24 mouse cellular contexts compared by ENCODE assay signal in the genomic region with DNA sequence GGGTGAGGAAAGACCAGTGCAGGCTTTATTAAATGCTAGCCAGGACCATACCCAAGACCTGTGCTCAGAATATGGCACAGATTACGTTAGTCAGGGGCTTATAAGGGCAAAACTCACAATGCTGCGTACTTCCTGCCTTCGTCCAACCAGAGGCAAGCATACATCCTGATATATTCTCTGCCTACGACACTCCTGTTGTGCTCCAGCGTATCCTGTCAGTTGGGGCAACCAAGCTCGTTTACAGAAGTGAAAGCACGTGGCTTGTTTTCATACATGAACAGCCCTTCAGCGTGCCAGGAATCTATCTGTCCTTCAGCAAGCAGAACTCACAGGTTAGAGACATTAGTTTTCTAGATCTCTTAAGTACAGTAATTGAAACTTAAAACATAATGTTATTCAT.
DNase-seq lines count a peak whose midpoint lies in the region; ATAC-seq and TF ChIP-seq lines count a peak whose summit lies in the region.
"Had no signal": no experiment of that assay in that cellular context is flagged by ENCODE, and none has a peak within 500 bp of the region (broad histone marks: within the 10 kb centered on the region; RNA-seq: fewer than 3 reads in every experiment).

No protein-coding gene starts in this region.

- TF ChIP-seq EP300 in CH12.LX (IDR thresholded peaks at IDR 0.05; ENCODE audit: low read length) = no peak

- H3K27ac ChIP-seq in CH12.LX (ENCODE audit: insufficient read depth, low read depth) = no peak overlapping the region
- 0 out of 2 replicates have a peak overlapping the region, but pooled peaks have one; percentile 14 for H3K27ac ChIP-seq in embryonic facial prominence, embryonic 10.5 days (replicated peaks)
- H3K27ac ChIP-seq in hindbrain, embryonic 13.5 days = no peak overlapping the region
- H3K27ac ChIP-seq: gastrocnemius, adult 2 months; heart, adult 2 months; heart, embryonic 10.5 days; hindbrain, embryonic 12.5 days had no signal

- ATAC-seq in megakaryocyte, adult 5-6 weeks (ENCODE audit: poor library complexity, severe bottlenecking) = peak; percentile 89
- ATAC-seq in monocyte, adult 5-6 weeks (replicated peaks; ENCODE audit: insufficient number of reproducible peaks, low FRiP score, low TSS enrichment, poor library complexity, severe bottlenecking) = peak; percentile 71
- no peak for ATAC-seq in erythroblast, adult 5-6 weeks (replicated peaks; ENCODE audit: low FRiP score, poor library complexity, severe bottlenecking)
- ATAC-seq in hindbrain, embryonic 13.5 days (ENCODE audit: low FRiP score) = no peak
- ATAC-seq: forebrain, embryonic 14.5 days; forebrain, postnatal 0 days; hindbrain, embryonic 16.5 days; Patski had no signal

- no peak overlapping the region for H3K4me3 ChIP-seq in CH12.LX (replicated peaks in 1 of 3; ENCODE audit: low read depth in 2 of 3, low read length in 2 of 3, poor library complexity in 1 of 3)
- H3K4me3 ChIP-seq in embryonic facial prominence, embryonic 10.5 days = no peak overlapping the region
- H3K4me3 ChIP-seq in hindbrain, embryonic 13.5 days = no peak overlapping the region
- H3K4me3 ChIP-seq: gastrocnemius, adult 2 months; heart, adult 2 months; heart, embryonic 10.5 days; hindbrain, embryonic 12.5 days had no signal

- DNase-seq in CH12.LX (ENCODE audit: extremely low read depth) = peak; percentile 3
- no peak for DNase-seq in embryonic facial prominence, embryonic 10.5 days (ENCODE audit: low spot score)
- no peak for DNase-seq in left cerebral cortex, adult 18-20 months (ENCODE audit: low spot score in 2 of 2)
- no peak for DNase-seq in layer of hippocampus, adult 9-11 months
- DNase-seq: adrenal gland, postnatal 14 days; cerebellum, adult 11 months; cerebellum, adult 2 months; cerebellum, adult 9-11 months; cerebellum, postnatal 25 days; embryo, embryonic 11 days; forebrain, postnatal 0 days; gastrocnemius, adult 2 months; gastrocnemius, postnatal 14 days; heart, adult 2 months had no signal

- H3K27me3 ChIP-seq in CH12.LX (replicated peaks) = peaks cover 35% of the 10 kb centered on the region
- 0 out of 2 replicates have a peak, but pooled peaks cover 15% of the 10 kb centered on the region for H3K27me3 ChIP-seq in embryonic facial prominence, embryonic 10.5 days (replicated peaks; ENCODE audit: low read depth, poor library complexity, severe bottlenecking)
- H3K27me3 ChIP-seq in hindbrain, embryonic 13.5 days = peaks cover 7% of the 10 kb centered on the region; the same call in 1 of the 2 replicates

- no peaks in the 10 kb centered on the region for H3K36me3 ChIP-seq in CH12.LX (replicated peaks in 1 of 2; ENCODE audit: control insufficient read depth in 1 of 2, insufficient read depth in 1 of 2, low read length in 1 of 2)
- no peaks in the 10 kb centered on the region for H3K36me3 ChIP-seq in embryonic facial prominence, embryonic 10.5 days (replicated peaks)
- H3K36me3 ChIP-seq in hindbrain, embryonic 13.5 days = no peaks in the 10 kb centered on the region
- H3K36me3 ChIP-seq: G1E; heart, embryonic 10.5 days; hindbrain, embryonic 12.5 days had no signal

- no peak for TF ChIP-seq POLR2A in CH12.LX (IDR thresholded peaks at IDR 0.05; ENCODE audit: low read depth, low read length)

- no peak overlapping the region for H3K4me2 ChIP-seq in CH12.LX (ENCODE audit: insufficient read depth, low read depth, poor library complexity, severe bottlenecking)
- no peak overlapping the region for H3K4me2 ChIP-seq in hindbrain, embryonic 13.5 days
- H3K4me2 ChIP-seq: hindbrain, embryonic 12.5 days had no signal

- no peaks in the 10 kb centered on the region for H3K4me1 ChIP-seq in CH12.LX (ENCODE audit: control insufficient read depth in 1 of 2, insufficient read depth in 2 of 2)
- peaks cover 38% of the 10 kb centered on the region for H3K4me1 ChIP-seq in embryonic facial prominence, embryonic 10.5 days
- H3K4me1 ChIP-seq in hindbrain, embryonic 13.5 days (replicated peaks) = peaks cover 32% of the 10 kb centered on the region

- in situ Hi-C loops in CH12.LX (cut with MboI; ENCODE audit: low pct_ligation_motif_present, low pct_unique_long_range_greater_than_20kb, low sequenced_read_pairs) = no loop called here

- dilution Hi-C loops in CH12.LX (cut with MboI; ENCODE audit: extremely low pct_ligation_motif_present, extremely low pct_unique_long_range_greater_than_20kb, low sequenced_read_pairs) = no loop called here

- no peak for TF ChIP-seq CTCF in CH12.LX (conservative IDR thresholded peaks at IDR 0.05 in 1 of 2, IDR thresholded peaks at IDR 0.05 in 1 of 2; ENCODE audit: low read depth in 2 of 2, low read length in 2 of 2)

- TF ChIP-seq RAD21 in CH12.LX (IDR thresholded peaks at IDR 0.05; ENCODE audit: low read depth, low read length) = no peak

- H3K9ac ChIP-seq in CH12.LX (ENCODE audit: insufficient read depth, low read depth) = no peak overlapping the region
- H3K9ac ChIP-seq in hindbrain, embryonic 13.5 days = no peak overlapping the region
- H3K9ac ChIP-seq: forebrain, postnatal 0 days; hindbrain, embryonic 12.5 days had no signal

- WGBS in embryonic facial prominence, embryonic 10.5 days = 90% methylated on average over 8 of the region's 8 CpGs
- 92% methylated on average over 8 of the region's 8 CpGs for WGBS in hindbrain, embryonic 13.5 days

- no peaks in the 10 kb centered on the region for H3K79me2 ChIP-seq in CH12.LX (replicated peaks; ENCODE audit: control insufficient read depth, extremely low read depth, insufficient read depth, poor library complexity, severe bottlenecking)

- no peaks in the 10 kb centered on the region for H3K9me3 ChIP-seq in CH12.LX (replicated peaks; ENCODE audit: low read length)
- peaks cover 2% of the 10 kb centered on the region; the same call in 1 of the 2 replicates for H3K9me3 ChIP-seq in embryonic facial prominence, embryonic 10.5 days
- H3K9me3 ChIP-seq in hindbrain, embryonic 13.5 days = no peaks in the 10 kb centered on the region
- H3K9me3 ChIP-seq: heart, embryonic 10.5 days had no signal

TF ChIP-seq in CH12.LX, 34 proteins besides CTCF, POLR2A, EP300 and RAD21:
- TF ChIP-seq MAFK (IDR thresholded peaks at IDR 0.05; ENCODE audit: insufficient replicate concordance, low read length) (no peak), POLR2AphosphoS2 (IDR thresholded peaks at IDR 0.05; ENCODE audit: low read depth, low read length) (no peak), JUND (conservative IDR thresholded peaks at IDR 0.05; ENCODE audit: low read depth, low read length) (no peak), TBP (conservative IDR thresholded peaks at IDR 0.05; ENCODE audit: low read depth, low read length) (no peak), SIN3A (IDR thresholded peaks at IDR 0.05; ENCODE audit: low read length) (no peak), PAX5 (IDR thresholded peaks at IDR 0.05; ENCODE audit: low read length) (no peak), BHLHE40 (IDR thresholded peaks at IDR 0.05; ENCODE audit: low read depth, low read length) (no peak), TCF12 (IDR thresholded peaks at IDR 0.05; ENCODE audit: low read depth, low read length) (no peak), USF2 (conservative IDR thresholded peaks at IDR 0.05; ENCODE audit: low read depth, low read length) (no peak), KAT2A (IDR thresholded peaks at IDR 0.05; ENCODE audit: insufficient replicate concordance, low read length) (no peak), ZC3H11A (IDR thresholded peaks at IDR 0.05; ENCODE audit: low read depth, low read length) (no peak), ETS1 (conservative IDR thresholded peaks at IDR 0.05; ENCODE audit: low read depth, low read length) (no peak), NELFE (IDR thresholded peaks at IDR 0.05; ENCODE audit: low read depth, low read length) (no peak), MAX (IDR thresholded peaks at IDR 0.05; ENCODE audit: low read length) (no peak), MXI1 (IDR thresholded peaks at IDR 0.05; ENCODE audit: low read depth, low read length) (no peak), USF1 (IDR thresholded peaks at IDR 0.05; ENCODE audit: low read depth, low read length) (no peak), RCOR1 (conservative IDR thresholded peaks at IDR 0.05; ENCODE audit: low read depth, low read length) (no peak), JUN (IDR thresholded peaks at IDR 0.05; ENCODE audit: insufficient read depth, low read depth, low read length) (no peak), MAZ (IDR thresholded peaks at IDR 0.05; ENCODE audit: low read depth, low read length) (no peak)

Comparison
In these comparisons a context has a peak if more than half of its experiments do, and no peak if none do; other contexts are left out.
1. ATAC-seq: peak in megakaryocyte, adult 5-6 weeks (single experiment) and monocyte, adult 5-6 weeks (single experiment); none in erythroblast, adult 5-6 weeks (single experiment) and hindbrain, embryonic 13.5 days (single experiment).